Mouse (Mus musculus) gastrocnemius, postnatal 4 days (tissue): Measurements from ENCODE around the gene Ccl2. TPM values are rescaled to one million over a fixed set of nuclear protein-coding genes. Genes with fewer than 3 reads are reported as not detected.

Experiments
- total RNA-seq, 2 experiments: library from RNA; stranded (reverse); gene quantifications; 2 replicates each; pipeline ENCODE4 v1.2.3; 2021

The Ccl2 gene
- total RNA-seq, 2 experiments from 2014 or later = 4.8 to 10.3 TPM

Other genes starting within 250 kb of the Ccl2 start
- gene 5530401A14Rik, start 174.9 kb upstream of the Ccl2 start, total RNA-seq = under 1 TPM; 0.08 to 0.12 TPM
- under 1 TPM in 1 of 2 experiments, not detected in 1; 0.10 TPM for gene Asic2, start 67.1 kb upstream of the Ccl2 start, total RNA-seq
- not detected for gene Gm17268, start 3.0 kb downstream of the Ccl2 start, total RNA-seq
- gene Ccl7, start 10.1 kb downstream of the Ccl2 start, total RNA-seq = 1 to 10 TPM; 3.7 to 4.2 TPM
- gene Ccl11, start 22.3 kb downstream of the Ccl2 start, total RNA-seq = 1 to 10 TPM; 5.4 to 6.6 TPM
- gene Ccl12, start 66.3 kb downstream of the Ccl2 start, total RNA-seq = 1 to 10 TPM; 3.9 to 7.8 TPM
- gene Ccl8, start 79.6 kb downstream of the Ccl2 start, total RNA-seq = 1 to 10 TPM in 1 of 2 experiments, not detected in 1; 1.0 TPM